Mouse (Mus musculus) embryonic fibroblast, embryonic 13.5 days (primary cell): ENCODE data around the gene Tbc1d16.

Source experiments
- CTCF ChIP-seq: IDR thresholded peaks from 2 replicates; pipeline ENCODE4 v1.5.1; 2011; ENCODE audit warnings: mild to moderate bottlenecking, control low read depth, low read length, moderate library complexity, borderline replicate concordance; ENCODE audit not compliant: insufficient read depth
- POLR2A ChIP-seq: IDR thresholded peaks from 2 replicates; pipeline ENCODE4 v1.6.1; 2011; ENCODE audit warnings: low read depth, mild to moderate bottlenecking, control low read depth, low read length, moderate library complexity

- no peak for TF ChIP-seq CTCF
- TF ChIP-seq POLR2A: no peak
These were observed 12.3 kb downstream of the Tbc1d16 start for GRCm38 (mm10) chr11:119215905-119216507.
